Mouse (Mus musculus): ENCODE measurements around the gene Apobec4.

- TF ChIP-seq CTCF (IDR thresholded peaks at IDR 0.05; ENCODE audit: borderline replicate concordance, insufficient read depth, low read length) (no peak), POLR2A (IDR thresholded peaks at IDR 0.05; ENCODE audit: low read depth, low read length) (no peak)
Observed at GRCm38 (mm10) chr1:152749276-152749675, 1.1 kb upstream of the Apobec4 start.
